Mouse (Mus musculus) liver, postnatal 0 days (tissue): Measurements from ENCODE around the gene Pten.

Source experiments
- CTCF ChIP-seq: sonication (generic); IDR thresholded peaks from 2 replicates; pipeline ENCODE4 v1.5.1; 2016; ENCODE audit warnings: antibody characterized with exemption, low read depth
- EP300 ChIP-seq: IDR thresholded peaks from 2 replicates; pipeline ENCODE4 v1.6.1; 2016; ENCODE audit warnings: antibody characterized with exemption, low read depth, mild to moderate bottlenecking

DNA sequence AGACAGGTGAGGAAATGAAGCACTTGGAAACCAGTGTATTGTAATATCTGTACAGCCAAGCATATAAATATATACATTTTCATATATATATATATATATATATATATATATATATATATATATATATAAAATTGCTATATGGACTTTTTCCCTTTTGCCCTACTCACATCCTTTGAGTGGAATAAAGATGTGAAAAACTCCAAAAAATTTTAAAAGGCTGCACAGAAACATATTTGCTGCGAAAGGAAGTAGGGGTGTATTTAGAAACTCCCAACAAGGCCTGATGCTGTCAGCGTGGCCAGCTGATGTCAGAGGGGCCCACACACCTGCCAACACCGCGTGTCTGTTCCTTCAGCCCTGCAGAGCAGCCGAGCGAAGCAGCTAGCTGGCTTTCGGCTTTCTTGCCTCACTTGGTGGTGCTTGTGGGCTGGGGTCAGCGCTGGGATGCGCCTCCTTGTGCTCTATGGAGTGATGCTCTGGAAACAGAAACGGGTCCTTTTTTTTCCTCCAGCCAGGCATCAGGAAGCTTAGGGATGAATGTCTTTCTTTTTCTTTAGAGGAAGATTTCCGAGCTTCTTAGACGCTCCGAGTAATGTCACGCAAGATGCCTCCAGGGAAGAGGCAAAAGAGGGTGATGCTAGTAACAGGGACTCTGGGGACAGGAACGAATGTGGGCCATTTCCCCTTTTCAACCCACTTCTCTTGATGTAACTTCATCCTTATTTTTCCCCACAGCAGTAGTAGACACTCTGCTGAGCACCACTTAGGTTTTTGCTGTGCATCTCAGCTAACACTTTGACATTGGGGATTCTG lies 2.9 kb upstream of the Pten start:
- TF ChIP-seq CTCF = no peak
- no peak for TF ChIP-seq EP300
